Mouse (Mus musculus): Measurements from ENCODE around the gene Gm7714. TPM values are rescaled to one million over a fixed set of nuclear protein-coding genes. Genes with fewer than 3 reads are reported as not detected.
"Not testable (repeated sequence)": the region's sequence is repeated elsewhere in the genome, so short reads cannot be mapped to it uniquely, and the experiment has no call there.

The Gm7714 gene
- total RNA-seq (2014; fragmentation: Nextera tagmentation) (not detected in 2 replicates), total RNA-seq (2017) (not detected in 2 replicates), polyA plus RNA-seq (2012) (not detected in 2 replicates)

DNA sequence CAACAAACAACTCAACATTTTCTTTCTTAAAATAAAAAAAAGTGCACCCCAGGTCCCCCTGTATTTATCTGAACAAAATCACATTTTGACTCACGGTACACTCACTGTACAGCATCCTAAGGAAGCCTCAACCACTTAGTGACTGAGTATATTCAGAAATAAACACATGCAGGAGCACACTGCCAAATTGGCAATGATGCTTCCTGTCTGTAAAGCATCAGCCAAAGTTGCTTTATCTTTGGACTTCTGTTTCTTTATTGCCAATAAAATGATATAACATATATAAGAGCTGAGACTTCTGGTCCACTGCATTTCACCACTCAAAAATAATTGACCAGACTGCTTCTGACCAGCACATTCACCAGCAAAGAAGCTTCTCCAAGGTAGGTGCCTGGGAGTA lies at the start of gene Gm7714:
Gm7714 (plus strand) TSS at position 301 of the 400 bp plus-strand sequence.
- ATAC-seq (ENCODE audit: extremely low read depth, insufficient number of reproducible peaks, low FRiP score, poor library complexity, severe bottlenecking) = no peak
- no peak for TF ChIP-seq GATA1 (IDR thresholded peaks at IDR 0.05; ENCODE audit: borderline replicate concordance, low read length)
- no peak for TF ChIP-seq POLR2AphosphoS5 (IDR thresholded peaks at IDR 0.05; ENCODE audit: insufficient replicate concordance, low read depth, low read length)
- no peak for TF ChIP-seq TAL1 (conservative IDR thresholded peaks at IDR 0.05; ENCODE audit: low read depth, low read length)
- TF ChIP-seq CTCF (IDR thresholded peaks at IDR 0.05; ENCODE audit: low read depth, low read length) = no peak
- TF ChIP-seq GATA2 (IDR thresholded peaks at IDR 0.05; ENCODE audit: borderline replicate concordance, low read depth, low read length) = no peak
- Histone ChIP-seq H3K9me3 (replicated peaks) (no peaks in the 10 kb centered on the region), H3K4me1 (ENCODE audit: insufficient read depth, low read depth, low read length) (no peaks in the 10 kb centered on the region), H3K36me3 (replicated peaks) (no peaks in the 10 kb centered on the region), H3K27me3 (ENCODE audit: insufficient read depth, low read length) (no peaks in the 10 kb centered on the region), H3K4me3 (ENCODE audit: low read depth, low read length) (no peak within 1 kb of the TSS)
- DNase-seq (ENCODE audit: low spot score) = no peak

DNA sequence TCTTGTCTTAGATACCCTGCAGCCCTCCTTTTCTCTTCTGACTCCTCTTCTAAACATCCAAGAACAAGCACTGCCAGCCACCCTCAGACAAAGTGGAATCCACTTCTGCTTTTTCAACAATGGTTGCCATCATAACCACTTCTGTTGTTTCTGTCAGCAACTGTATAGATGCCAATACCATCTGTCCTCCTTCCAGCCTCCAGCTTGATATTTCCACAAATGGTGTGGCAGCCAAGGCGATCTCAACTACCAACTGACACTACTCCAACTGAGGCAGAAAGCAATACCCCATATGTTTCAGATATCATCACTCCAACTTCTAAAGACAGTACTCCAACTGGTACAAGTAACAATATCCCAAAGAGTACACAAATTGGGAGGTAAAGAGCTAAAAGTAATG lies 12.2 kb upstream of the Gm7714 start:
- H3K27me3 ChIP-seq (ENCODE audit: insufficient read depth, low read length) = no peaks in the 10 kb centered on the region
- H3K4me3 ChIP-seq (ENCODE audit: low read depth, low read length) = no peak overlapping the region
- H3K4me1 ChIP-seq (ENCODE audit: insufficient read depth, low read depth, low read length) = no peaks in the 10 kb centered on the region
- H3K9me3 ChIP-seq (replicated peaks) = no peaks in the 10 kb centered on the region
- DNase-seq (ENCODE audit: low spot score) (no peak), ATAC-seq (ENCODE audit: extremely low read depth, insufficient number of reproducible peaks, low FRiP score, poor library complexity, severe bottlenecking) (no peak)
- TF ChIP-seq POLR2AphosphoS5 (IDR thresholded peaks at IDR 0.05; ENCODE audit: insufficient replicate concordance, low read depth, low read length) = no peak
- TF ChIP-seq GATA2 (IDR thresholded peaks at IDR 0.05; ENCODE audit: borderline replicate concordance, low read depth, low read length) = no peak
- no peak for TF ChIP-seq TAL1 (conservative IDR thresholded peaks at IDR 0.05; ENCODE audit: low read depth, low read length)
- no peak for TF ChIP-seq GATA1 (IDR thresholded peaks at IDR 0.05; ENCODE audit: borderline replicate concordance, low read length)
- no peak for TF ChIP-seq CTCF (IDR thresholded peaks at IDR 0.05; ENCODE audit: low read depth, low read length)
- no peaks in the 10 kb centered on the region for H3K36me3 ChIP-seq (replicated peaks)

DNA sequence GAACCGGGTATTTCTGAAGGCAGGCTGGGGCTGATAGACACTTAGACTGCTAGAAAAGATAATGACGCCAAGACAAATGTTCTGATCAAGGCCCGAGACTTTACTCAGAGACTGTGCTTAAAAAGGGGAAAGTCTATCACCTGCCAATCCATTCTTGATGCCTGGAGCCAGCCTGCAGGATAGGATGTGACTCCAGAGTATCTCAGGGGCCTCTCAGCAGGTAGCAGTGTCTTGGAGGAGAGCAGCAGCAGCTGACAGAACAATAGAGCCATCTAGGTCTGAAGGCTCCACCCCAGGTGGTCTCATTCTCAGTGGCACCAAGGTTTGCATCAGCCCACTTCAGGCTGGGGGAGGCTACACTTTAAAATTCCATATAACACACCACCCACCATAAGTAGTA lies 42.6 kb downstream of the Gm7714 start:
- ATAC-seq (ENCODE audit: extremely low read depth, insufficient number of reproducible peaks, low FRiP score, poor library complexity, severe bottlenecking); H3K9me3 ChIP-seq (replicated peaks); H3K4me3 ChIP-seq (ENCODE audit: low read depth, low read length): not testable (repeated sequence)

DNA sequence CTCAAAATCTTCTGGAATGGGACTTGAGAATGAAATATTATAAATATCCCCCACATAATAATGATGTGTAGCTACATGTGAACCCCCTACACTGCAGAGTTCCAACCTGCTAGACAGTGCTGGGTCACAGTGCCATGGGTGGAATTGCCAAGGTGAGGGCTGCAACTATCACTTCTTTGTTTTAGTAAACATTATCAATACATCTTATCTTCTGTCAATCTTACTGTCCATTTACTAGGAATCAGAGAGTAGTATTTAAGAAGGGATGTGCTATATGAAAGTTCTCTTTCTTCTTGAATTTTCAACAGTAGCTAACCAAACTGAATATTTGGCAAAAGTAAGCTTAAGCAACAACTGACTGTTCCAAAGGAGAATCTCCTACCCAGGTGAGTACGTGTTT lies 48.3 kb downstream of the Gm7714 start, which contains the start of gene Prol1:
Prol1 (plus strand) TSS at position 301 of the 400 bp plus-strand sequence.
- DNase-seq (ENCODE audit: low spot score) (no peak), ATAC-seq (ENCODE audit: extremely low read depth, insufficient number of reproducible peaks, low FRiP score, poor library complexity, severe bottlenecking) (no peak)
- H3K36me3 ChIP-seq (replicated peaks) = no peaks in the 10 kb centered on the region
- no peaks in the 10 kb centered on the region for H3K4me1 ChIP-seq (ENCODE audit: insufficient read depth, low read depth, low read length)
- no peaks in the 10 kb centered on the region for H3K9me3 ChIP-seq (replicated peaks)
- H3K27me3 ChIP-seq (ENCODE audit: insufficient read depth, low read length) = no peaks in the 10 kb centered on the region
- TF ChIP-seq POLR2AphosphoS5 (IDR thresholded peaks at IDR 0.05; ENCODE audit: insufficient replicate concordance, low read depth, low read length) (no peak), CTCF (IDR thresholded peaks at IDR 0.05; ENCODE audit: low read depth, low read length) (no peak), GATA1 (IDR thresholded peaks at IDR 0.05; ENCODE audit: borderline replicate concordance, low read length) (no peak), GATA2 (IDR thresholded peaks at IDR 0.05; ENCODE audit: borderline replicate concordance, low read depth, low read length) (no peak), TAL1 (conservative IDR thresholded peaks at IDR 0.05; ENCODE audit: low read depth, low read length) (no peak)
- no peak within 1 kb of the TSS for H3K4me3 ChIP-seq (ENCODE audit: low read depth, low read length)

More for the DNA sequence above, 42.6 kb downstream of the Gm7714 start:
- H3K36me3 ChIP-seq (replicated peaks); H3K27me3 ChIP-seq (ENCODE audit: insufficient read depth, low read length); H3K4me1 ChIP-seq (ENCODE audit: insufficient read depth, low read depth, low read length); DNase-seq (ENCODE audit: low spot score): not testable (repeated sequence)

Other genes starting within 250 kb of the Gm7714 start
- not detected in 2 replicates for gene Smr2, start 182.4 kb upstream of the Gm7714 start, total RNA-seq (2014; fragmentation: Nextera tagmentation)
- gene Smr2, start 182.4 kb upstream of the Gm7714 start, total RNA-seq (2017) = 0.23 TPM in 1 of 2 replicates, not detected in the other
- not detected in 2 replicates for gene Smr2, start 182.4 kb upstream of the Gm7714 start, polyA plus RNA-seq (2012)
- not detected in 2 replicates for gene Gm11116, start 157.4 kb upstream of the Gm7714 start, total RNA-seq (2014; fragmentation: Nextera tagmentation)
- not detected in 2 replicates for gene Gm11116, start 157.4 kb upstream of the Gm7714 start, total RNA-seq (2017)
- not detected in 2 replicates for gene Gm11116, start 157.4 kb upstream of the Gm7714 start, polyA plus RNA-seq (2012)
- gene Gm11115, start 114.8 kb upstream of the Gm7714 start, total RNA-seq (2014; fragmentation: Nextera tagmentation) = not detected in 2 replicates
- gene Gm11115, start 114.8 kb upstream of the Gm7714 start, total RNA-seq (2017) = not detected in 2 replicates
- gene Gm11115, start 114.8 kb upstream of the Gm7714 start, polyA plus RNA-seq (2012) = not detected in 2 replicates
- gene Prol1, start 48.4 kb downstream of the Gm7714 start, total RNA-seq (2014; fragmentation: Nextera tagmentation) = not detected in 2 replicates
- gene Prol1, start 48.4 kb downstream of the Gm7714 start, total RNA-seq (2017) = not detected in 2 replicates
- not detected in 2 replicates for gene Prol1, start 48.4 kb downstream of the Gm7714 start, polyA plus RNA-seq (2012)
- gene Amtn, start 107.2 kb downstream of the Gm7714 start, total RNA-seq (2014; fragmentation: Nextera tagmentation) = not detected in 2 replicates
- not detected in 2 replicates for gene Amtn, start 107.2 kb downstream of the Gm7714 start, total RNA-seq (2017)
- not detected in 2 replicates for gene Amtn, start 107.2 kb downstream of the Gm7714 start, polyA plus RNA-seq (2012)
- not detected in 2 replicates for gene Ambn, start 187.1 kb downstream of the Gm7714 start, total RNA-seq (2014; fragmentation: Nextera tagmentation)
- not detected in 2 replicates for gene Ambn, start 187.1 kb downstream of the Gm7714 start, total RNA-seq (2017)
- gene Ambn, start 187.1 kb downstream of the Gm7714 start, polyA plus RNA-seq (2012) = not detected in 2 replicates
- not detected in 2 replicates for gene Enam, start 219.1 kb downstream of the Gm7714 start, total RNA-seq (2014; fragmentation: Nextera tagmentation)
- gene Enam, start 219.1 kb downstream of the Gm7714 start, total RNA-seq (2017) = 0.06 and 0.11 TPM in 2 replicates
- not detected in 2 replicates for gene Enam, start 219.1 kb downstream of the Gm7714 start, polyA plus RNA-seq (2012)

Data from G1E (cell line).